Mouse (Mus musculus) midbrain, embryonic 16.5 days (tissue): ENCODE results near the gene Pom121. TPM values are rescaled to one million over a fixed set of nuclear protein-coding genes. Genes with fewer than 3 reads are reported as not detected.

Experiments
- ATAC-seq: fragments of 200-750 bp; cut with Nextera tagmentation; 2 replicates; pipeline ENCODE4 v1.8.0; 2017; ENCODE audit warnings: moderate TSS enrichment
- H3K27ac ChIP-seq: fragments of 300-500 bp; sonication (generic); 2 replicates; pipeline ENCODE4 v1.5.1; 2014; ENCODE audit warnings: mild to moderate bottlenecking, low read length, mixed read lengths
- H3K27me3 ChIP-seq: fragments of 300-500 bp; sonication (generic); 2 replicates; pipeline ENCODE4 v1.6.1; 2014; ENCODE audit warnings: low read depth, low read length, mixed read lengths; ENCODE audit not compliant: control insufficient read depth, insufficient read depth
- H3K36me3 ChIP-seq: fragments of 300-500 bp; sonication (generic); 2 replicates; pipeline ENCODE4 v1.6.1; 2014; ENCODE audit warnings: mild to moderate bottlenecking, low read length, moderate library complexity, mixed read lengths; ENCODE audit not compliant: control insufficient read depth, insufficient read depth
- H3K4me1 ChIP-seq: fragments of 300-500 bp; sonication (generic); 2 replicates; pipeline ENCODE4 v1.6.1; 2014; ENCODE audit warnings: mild to moderate bottlenecking, low read length, mixed read lengths; ENCODE audit not compliant: control insufficient read depth, insufficient read depth
- H3K4me2 ChIP-seq: fragments of 300-500 bp; sonication (generic); 2 replicates; pipeline ENCODE4 v1.6.1; 2014; ENCODE audit warnings: mild to moderate bottlenecking, low read length, mixed read lengths
- H3K4me3 ChIP-seq: fragments of 300-500 bp; sonication (generic); 2 replicates; pipeline ENCODE4 v1.5.1; 2014; ENCODE audit warnings: low read depth, mild to moderate bottlenecking, low read length, moderate library complexity, mixed read lengths
- H3K9ac ChIP-seq: fragments of 300-500 bp; sonication (generic); 2 replicates; pipeline ENCODE4 v1.6.1; 2014; ENCODE audit warnings: low read depth, low read length, mixed read lengths
- H3K9me3 ChIP-seq: fragments of 300-500 bp; sonication (generic); replicated peaks from 2 replicates; pipeline ENCODE4 v1.6.1; 2014; ENCODE audit warnings: mild to moderate bottlenecking, low read length, mixed read lengths; ENCODE audit not compliant: control insufficient read depth, poor library complexity, severe bottlenecking
- WGBS: fragments of 180-500 bp; shearing (Covaris S2); extraction: QIAGEN DNeasy Blood & Tissue Kit; methylation state at CpG from one replicate; pipeline ENCODE4 v1.1.7; 2014; 5-methylcytosine and 5-hydroxymethylcytosine counted together
- polyA plus RNA-seq: library from polyadenylated mRNA; unstranded; fragments of >200 nt; fragmentation: Nextera tagmentation; extraction: Ambion mirVana; gene quantifications from 2 replicates; pipeline ENCODE4 v1.2.1, GENCODE M21; 2015

The Pom121 gene
- polyA plus RNA-seq = 8.7 and 9.9 TPM in 2 replicates

- peaks cover 14% of the 10 kb centered on the region for H3K4me1 ChIP-seq
- peak within 1 kb of the TSS; percentile 87 for H3K4me2 ChIP-seq
- peaks cover 16% of the 10 kb centered on the region for H3K36me3 ChIP-seq
- peak within 1 kb of the TSS; percentile 100 for H3K4me3 ChIP-seq
- WGBS = under 1% methylated on average over 82 of the region's 110 CpGs
- H3K27me3 ChIP-seq = no peaks in the 10 kb centered on the region
- peak within 1 kb of the TSS; percentile 96 for H3K9ac ChIP-seq
- H3K9me3 ChIP-seq = no peaks in the 10 kb centered on the region
- ATAC-seq = peak; percentile 91
- peak within 1 kb of the TSS; percentile 75 for H3K27ac ChIP-seq
Measured at GRCm38 (mm10) chr5:135394004-135394823, at the start of gene Pom121. Gene Pom121 (minus strand): TSS chr5:135394546.

- no peak overlapping the region for H3K4me3 ChIP-seq
- H3K4me2 ChIP-seq = no peak overlapping the region
- H3K27ac ChIP-seq = no peak overlapping the region
- H3K9ac ChIP-seq = no peak overlapping the region
- ATAC-seq = no peak
- no peaks in the 10 kb centered on the region for H3K27me3 ChIP-seq
- 87% methylated on average over 7 of the region's 7 CpGs for WGBS
- H3K4me1 ChIP-seq = no peaks in the 10 kb centered on the region
- H3K36me3 ChIP-seq = peaks cover 24% of the 10 kb centered on the region
- H3K9me3 ChIP-seq = no peaks in the 10 kb centered on the region
Measured at GRCm38 (mm10) chr5:135442430-135442829, 48.1 kb upstream of the Pom121 start.

GRCm38 (mm10) chr5:135435039-135435438 is 40.7 kb upstream of the Pom121 start:
- H3K4me1 ChIP-seq = no peaks in the 10 kb centered on the region
- peaks cover 28% of the 10 kb centered on the region for H3K36me3 ChIP-seq
- ATAC-seq = no peak
- H3K27me3 ChIP-seq = no peaks in the 10 kb centered on the region
- no peak overlapping the region for H3K4me3 ChIP-seq
- H3K9ac ChIP-seq = no peak overlapping the region
- WGBS = over 99% methylated on average over 10 of the region's 10 CpGs
- H3K9me3 ChIP-seq = 0 out of 2 replicates have a peak, but pooled peaks cover 3% of the 10 kb centered on the region
- no peak overlapping the region for H3K4me2 ChIP-seq
- H3K27ac ChIP-seq = no peak overlapping the region

- H3K36me3 ChIP-seq = peaks cover 37% of the 10 kb centered on the region
- no peak for ATAC-seq
- WGBS = 100% methylated on average over 4 of the region's 4 CpGs
- H3K9me3 ChIP-seq = 0 out of 2 replicates have a peak, but pooled peaks cover 3% of the 10 kb centered on the region
- no peak overlapping the region for H3K27ac ChIP-seq
- H3K4me3 ChIP-seq = no peak overlapping the region
- H3K4me1 ChIP-seq = no peaks in the 10 kb centered on the region
- no peaks in the 10 kb centered on the region for H3K27me3 ChIP-seq
- H3K4me2 ChIP-seq = no peak overlapping the region
- no peak overlapping the region for H3K9ac ChIP-seq
Measured at GRCm38 (mm10) chr5:135433861-135434260, 39.5 kb upstream of the Pom121 start.

- no peak overlapping the region for H3K27ac ChIP-seq
- no peak overlapping the region for H3K4me3 ChIP-seq
- ATAC-seq = no peak
- no peak overlapping the region for H3K4me2 ChIP-seq
- 0 out of 2 replicates have a peak, but pooled peaks cover 3% of the 10 kb centered on the region for H3K9me3 ChIP-seq
- 82% methylated on average over 6 of the region's 6 CpGs for WGBS
- H3K36me3 ChIP-seq = peaks cover 58% of the 10 kb centered on the region
- no peak overlapping the region for H3K9ac ChIP-seq
- no peaks in the 10 kb centered on the region for H3K4me1 ChIP-seq
- no peaks in the 10 kb centered on the region for H3K27me3 ChIP-seq
Measured at GRCm38 (mm10) chr5:135431111-135431510, 36.8 kb upstream of the Pom121 start.

GRCm38 (mm10) chr5:135428786-135429185 is 34.4 kb upstream of the Pom121 start:
- H3K4me1 ChIP-seq = no peaks in the 10 kb centered on the region
- no peak overlapping the region for H3K4me2 ChIP-seq
- H3K36me3 ChIP-seq = peaks cover 62% of the 10 kb centered on the region
- H3K9me3 ChIP-seq = no peaks in the 10 kb centered on the region
- WGBS = 76% methylated on average over 5 of the region's 5 CpGs
- no peak overlapping the region for H3K27ac ChIP-seq
- H3K4me3 ChIP-seq = no peak overlapping the region
- no peaks in the 10 kb centered on the region for H3K27me3 ChIP-seq
- ATAC-seq = no peak
- H3K9ac ChIP-seq = no peak overlapping the region

GRCm38 (mm10) chr5:135410266-135410665 is 15.9 kb upstream of the Pom121 start:
- Histone ChIP-seq H3K4me3 (no peak overlapping the region), H3K9ac (no peak overlapping the region), H3K27me3 (no peaks in the 10 kb centered on the region), H3K4me1 (no peaks in the 10 kb centered on the region), H3K27ac (no peak overlapping the region), H3K36me3 (peaks cover 24% of the 10 kb centered on the region), H3K4me2 (no peak overlapping the region), H3K9me3 (no peaks in the 10 kb centered on the region)
- WGBS = 90% methylated on average over 9 of the region's 9 CpGs
- no peak for ATAC-seq

- no peak for ATAC-seq
- Histone ChIP-seq H3K4me3 (no peak overlapping the region), H3K36me3 (peaks cover 13% of the 10 kb centered on the region; the same call in 1 of the 2 replicates), H3K9me3 (no peaks in the 10 kb centered on the region), H3K27ac (no peak overlapping the region), H3K27me3 (no peaks in the 10 kb centered on the region), H3K4me1 (peaks cover 4% of the 10 kb centered on the region; the same call in 1 of the 2 replicates), H3K4me2 (no peak overlapping the region), H3K9ac (no peak overlapping the region)
- WGBS = 86% methylated on average over 4 of the region's 4 CpGs
Measured at GRCm38 (mm10) chr5:135408114-135408513, 13.8 kb upstream of the Pom121 start.

- no peak overlapping the region for H3K4me2 ChIP-seq
- 84% methylated on average over 9 of the region's 9 CpGs for WGBS
- H3K4me1 ChIP-seq = peaks cover 4% of the 10 kb centered on the region; the same call in 1 of the 2 replicates
- H3K4me3 ChIP-seq = no peak overlapping the region
- H3K36me3 ChIP-seq = peaks cover 10% of the 10 kb centered on the region; the same call in 1 of the 2 replicates
- H3K27me3 ChIP-seq = no peaks in the 10 kb centered on the region
- no peak overlapping the region for H3K9ac ChIP-seq
- H3K9me3 ChIP-seq = no peaks in the 10 kb centered on the region
- no peak for ATAC-seq
- H3K27ac ChIP-seq = no peak overlapping the region
Measured at GRCm38 (mm10) chr5:135405437-135405836, 11.1 kb upstream of the Pom121 start.
